Mouse (Mus musculus) CH12.LX (cell line): Measurements from ENCODE around the gene Fam118a. TPM values are rescaled to one million over a fixed set of nuclear protein-coding genes. Genes with fewer than 3 reads are reported as not detected.
A peak's percentile ranks its signal among the peaks of the same experiment; 100 is the strongest.

Experiments
- DNase-seq: peaks from one replicate; pipeline ENCODE4 v3.0.0-alpha.2; 2013; ENCODE audit errors: extremely low read depth
- H3K27ac ChIP-seq: 2 replicates; pipeline ENCODE4 v1.5.1; 2012; ENCODE audit warnings: low read depth, mild to moderate bottlenecking, control low read depth, moderate library complexity; ENCODE audit not compliant: insufficient read depth
- H3K27me3 ChIP-seq: replicated peaks from 2 replicates; pipeline ENCODE3; 2012; ENCODE audit warnings: inconsistent platforms
- H3K36me3 ChIP-seq, 2 experiments: replicated peaks in 1 of 2; 2 replicates each; pipeline versions ENCODE3 to v1.6.1; 2012; ENCODE audit warnings: inconsistent platforms in 1 of 2, low read length in 1 of 2, mild to moderate bottlenecking in 1 of 2, mixed read lengths in 1 of 2, moderate library complexity in 1 of 2; ENCODE audit not compliant: control insufficient read depth in 1 of 2, insufficient read depth in 1 of 2
- H3K4me1 ChIP-seq, 2 experiments: 2 replicates each; pipeline ENCODE4 v1.6.1; 2012; ENCODE audit warnings: inconsistent platforms in 1 of 2, moderate library complexity in 1 of 2; ENCODE audit not compliant: insufficient read depth in 2 of 2, control insufficient read depth in 1 of 2
- H3K4me2 ChIP-seq: 2 replicates; pipeline ENCODE4 v1.6.1; 2012; ENCODE audit warnings: low read depth, mild to moderate bottlenecking, control low read depth; ENCODE audit not compliant: poor library complexity, insufficient read depth, severe bottlenecking
- H3K4me3 ChIP-seq, 3 experiments: fragments of 150-350 bp in 1 of 3; sonication (generic) in 1 of 3; replicated peaks in 1 of 3; 2 replicates each; pipeline versions ENCODE3 to v1.5.1; 2011 to 2012; ENCODE audit warnings: low read depth in 2 of 3, low read length in 2 of 3, mild to moderate bottlenecking in 2 of 3, moderate library complexity in 2 of 3, control low read depth in 1 of 3, improper control_type of control experiment in 1 of 3, inconsistent platforms in 1 of 3, mixed read lengths in 1 of 3; ENCODE audit not compliant: poor library complexity in 1 of 3
- H3K79me2 ChIP-seq: replicated peaks from 2 replicates; pipeline ENCODE4 v1.6.1; 2012; ENCODE audit warnings: mild to moderate bottlenecking, moderate library complexity; ENCODE audit not compliant: control insufficient read depth, poor library complexity, insufficient read depth, severe bottlenecking; ENCODE audit errors: extremely low read depth
- H3K9ac ChIP-seq: 2 replicates; pipeline ENCODE4 v1.6.1; 2012; ENCODE audit warnings: low read depth, mild to moderate bottlenecking, control low read depth, moderate library complexity; ENCODE audit not compliant: insufficient read depth
- H3K9me3 ChIP-seq: replicated peaks from 2 replicates; pipeline ENCODE3; 2012; ENCODE audit warnings: low read length, inconsistent platforms, mixed read lengths
- BHLHE40 ChIP-seq: IDR thresholded peaks from 2 replicates; pipeline ENCODE4 v1.6.1; 2011; ENCODE audit warnings: mild to moderate bottlenecking, low read depth, low read length, improper control_type of control experiment
- CHD1 ChIP-seq: IDR thresholded peaks from 2 replicates; pipeline ENCODE4 v1.6.1; 2012; ENCODE audit warnings: low read depth, low read length, improper control_type of control experiment, inconsistent platforms
- CHD2 ChIP-seq: IDR thresholded peaks from 2 replicates; pipeline ENCODE4 v1.6.1; 2011; ENCODE audit warnings: low read length, improper control_type of control experiment
- ELF1 ChIP-seq: IDR thresholded peaks from 2 replicates; pipeline ENCODE4 v1.6.1; 2014; ENCODE audit warnings: low read depth, mild to moderate bottlenecking, inconsistent platforms, low read length, improper control_type of control experiment
- EP300 ChIP-seq: IDR thresholded peaks from 2 replicates; pipeline ENCODE4 v1.6.1; 2011; ENCODE audit warnings: low read length, improper control_type of control experiment
- GABPA ChIP-seq: IDR thresholded peaks from 2 replicates; pipeline ENCODE4 v1.6.1; 2012; ENCODE audit warnings: low read depth, low read length, improper control_type of control experiment, inconsistent platforms; ENCODE audit not compliant: insufficient replicate concordance
- HCFC1 ChIP-seq: IDR thresholded peaks from 2 replicates; pipeline ENCODE4 v1.6.1; 2012; ENCODE audit warnings: low read depth, mild to moderate bottlenecking, inconsistent platforms, low read length, improper control_type of control experiment
- IRF4 ChIP-seq: IDR thresholded peaks from 2 replicates; pipeline ENCODE4 v1.6.1; 2014; ENCODE audit warnings: low read depth, mild to moderate bottlenecking, inconsistent platforms, low read length, improper control_type of control experiment
- JUN ChIP-seq: IDR thresholded peaks from 2 replicates; pipeline ENCODE4 v1.6.1; 2011; ENCODE audit warnings: low read depth, mild to moderate bottlenecking, low read length, improper control_type of control experiment, moderate library complexity; ENCODE audit not compliant: insufficient read depth
- MAZ ChIP-seq: IDR thresholded peaks from 2 replicates; pipeline ENCODE4 v1.6.1; 2012; ENCODE audit warnings: low read depth, mild to moderate bottlenecking, inconsistent platforms, low read length, improper control_type of control experiment, moderate library complexity
- MXI1 ChIP-seq: IDR thresholded peaks from 2 replicates; pipeline ENCODE4 v1.6.1; 2011; ENCODE audit warnings: mild to moderate bottlenecking, low read depth, low read length, improper control_type of control experiment
- MYC ChIP-seq: IDR thresholded peaks from 2 replicates; pipeline ENCODE4 v1.6.1; 2011; ENCODE audit warnings: low read depth, mild to moderate bottlenecking, improper control_type of control experiment, low read length
- NELFE ChIP-seq: IDR thresholded peaks from 2 replicates; pipeline ENCODE4 v1.6.1; 2011; ENCODE audit warnings: low read depth, low read length, improper control_type of control experiment
- POLR2A ChIP-seq: IDR thresholded peaks from 2 replicates; pipeline ENCODE4 v1.6.1; 2011; ENCODE audit warnings: low read depth, mild to moderate bottlenecking, improper control_type of control experiment, low read length
- POLR2AphosphoS2 ChIP-seq: IDR thresholded peaks from 2 replicates; pipeline ENCODE4 v1.6.1; 2011; ENCODE audit warnings: low read depth, low read length, improper control_type of control experiment
- SMC3 ChIP-seq: IDR thresholded peaks from 2 replicates; pipeline ENCODE4 v1.6.1; 2011; ENCODE audit warnings: low read depth, low read length, improper control_type of control experiment
- TCF12 ChIP-seq: IDR thresholded peaks from 2 replicates; pipeline ENCODE4 v1.6.1; 2014; ENCODE audit warnings: low read depth, mild to moderate bottlenecking, inconsistent platforms, low read length, improper control_type of control experiment
- UBTF ChIP-seq: IDR thresholded peaks from 2 replicates; pipeline ENCODE4 v1.6.1; 2012; ENCODE audit warnings: low read depth, mild to moderate bottlenecking, inconsistent platforms, low read length, improper control_type of control experiment, moderate library complexity
- USF1 ChIP-seq: IDR thresholded peaks from 2 replicates; pipeline ENCODE4 v1.6.1; 2014; ENCODE audit warnings: low read depth, mild to moderate bottlenecking, inconsistent platforms, low read length, improper control_type of control experiment
- USF2 ChIP-seq: conservative IDR thresholded peaks from 2 replicates; pipeline ENCODE4 v1.6.1; 2011; ENCODE audit warnings: low read depth, low read length, improper control_type of control experiment
- dilution Hi-C: fragments of 300-500 bp; cut with MboI; formaldehyde crosslinking; loops from 2 replicates; pipeline ENCODE4 v1.14.3; 2020; ENCODE audit warnings: low sequenced_read_pairs; ENCODE audit not compliant: extremely low pct_unique_long_range_greater_than_20kb, extremely low pct_ligation_motif_present
- in situ Hi-C: fragments of 300-500 bp; cut with MboI; formaldehyde crosslinking; loops from 3 replicates; pipeline ENCODE4 v1.14.3; 2019; ENCODE audit warnings: low sequenced_read_pairs, low pct_ligation_motif_present, low pct_unique_long_range_greater_than_20kb, mixed read lengths
- polyA plus RNA-seq: library from polyadenylated mRNA; unstranded; fragments of >175 nt; gene quantifications from 2 replicates; pipeline ENCODE4 v1.2.1, GENCODE M21; 2012; ENCODE audit warnings: low read depth; ENCODE audit not compliant: insufficient read length
- total RNA-seq, 2 experiments: library from RNA; depleted of rRNA; stranded (reverse); fragments of 300-350 nt in 1 of 2; fragments of >200 nt in 1 of 2; gene quantifications; 2 replicates each; pipeline ENCODE4 v1.2.3; 2012 to 2014

The Fam118a gene
- total and polyA plus RNA-seq, 3 experiments, result 13.1 to 18.2 (median 15.0) TPM

DNA sequence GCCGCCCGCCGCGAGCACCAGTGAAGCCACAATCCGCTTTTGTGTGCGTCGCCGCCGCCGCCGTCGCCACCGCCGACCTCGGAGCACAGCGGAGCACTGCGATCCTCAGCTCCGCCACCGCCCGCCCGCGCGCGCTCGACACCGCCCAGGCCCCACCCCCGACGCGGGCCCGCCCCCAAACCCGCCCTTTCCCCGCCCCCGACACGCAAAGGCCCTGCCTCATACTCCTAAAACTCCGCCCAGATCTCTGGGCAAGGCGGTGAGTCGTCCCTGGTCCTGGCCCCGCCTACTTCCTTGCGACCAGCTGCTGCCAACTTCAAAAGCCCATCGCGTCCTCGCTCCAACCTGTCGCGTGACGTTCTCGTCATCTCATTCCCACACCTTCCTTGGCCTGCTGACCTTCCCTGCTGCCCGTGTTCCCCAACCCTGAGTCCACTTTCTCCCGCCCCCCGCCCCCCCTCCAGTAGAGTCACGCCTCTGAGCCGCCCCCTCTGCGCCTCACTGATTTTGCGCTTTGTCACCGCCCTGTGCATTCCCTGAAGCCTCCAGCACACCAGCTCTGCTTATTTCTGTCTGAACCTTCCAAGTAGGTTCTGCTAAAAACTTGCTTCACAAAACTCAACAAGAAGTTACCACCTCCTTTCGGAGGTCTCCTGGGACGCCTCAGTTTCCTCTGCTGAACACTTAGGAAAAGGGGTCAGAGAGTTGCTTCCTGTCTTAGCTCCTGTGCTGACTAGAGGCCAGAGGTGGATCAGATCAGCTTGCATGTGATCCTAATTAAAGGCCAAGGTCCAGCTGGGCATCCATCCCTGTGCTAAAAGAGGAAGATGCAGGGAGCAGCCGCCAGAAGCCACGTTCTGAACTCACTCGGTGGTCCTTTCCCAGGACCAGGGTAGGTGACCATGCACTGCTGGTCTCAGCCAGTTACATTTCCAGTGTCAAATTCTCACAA, 40.6 kb upstream of the Fam118a start, which contains the start of gene 5031439G07Rik:
5031439G07Rik (minus strand) TSS at position 678 of the 952 bp plus-strand sequence.
- Histone ChIP-seq H3K27me3 (peaks cover 2% of the 10 kb centered on the region), H3K27ac (no peak within 1 kb of the TSS), H3K4me2 (peak within 1 kb of the TSS; percentile 84), H3K9ac (peak within 1 kb of the TSS; percentile 55), H3K4me3 (peak within 1 kb of the TSS; percentile 61 to 96 (median 72))
- peak; percentile 95 for DNase-seq
- in situ Hi-C loops, result loop anchor here (5.0 kb wide), 1 partner anchor 41 kb away; no protein-coding TSS in a partner anchor
- TF ChIP-seq MXI1 (no peak), EP300 (no peak), CHD2 (no peak), NELFE (peak; percentile 26; the same call in 1 of the 2 replicates), BHLHE40 (peak; percentile 81), POLR2A (peak; percentile 64), SMC3 (no peak), UBTF (peak; percentile 17; the same call in 1 of the 2 replicates), CHD1 (no peak), TCF12 (0 out of 2 replicates have a peak, but pooled peaks have one; percentile 24), ELF1 (peak; percentile 13; the same call in 1 of the 2 replicates)
- TF ChIP-seq, all 38 proteins: peak for 6
- Histone ChIP-seq H3K36me3 (peaks cover 0 to 7% of the 10 kb centered on the region in 2 experiments), H3K79me2 (no peaks in the 10 kb centered on the region), H3K4me1 (peaks cover 13 to 38% of the 10 kb centered on the region in 2 experiments), H3K9me3 (no peaks in the 10 kb centered on the region)
- dilution Hi-C loops, result no loop called here

DNA sequence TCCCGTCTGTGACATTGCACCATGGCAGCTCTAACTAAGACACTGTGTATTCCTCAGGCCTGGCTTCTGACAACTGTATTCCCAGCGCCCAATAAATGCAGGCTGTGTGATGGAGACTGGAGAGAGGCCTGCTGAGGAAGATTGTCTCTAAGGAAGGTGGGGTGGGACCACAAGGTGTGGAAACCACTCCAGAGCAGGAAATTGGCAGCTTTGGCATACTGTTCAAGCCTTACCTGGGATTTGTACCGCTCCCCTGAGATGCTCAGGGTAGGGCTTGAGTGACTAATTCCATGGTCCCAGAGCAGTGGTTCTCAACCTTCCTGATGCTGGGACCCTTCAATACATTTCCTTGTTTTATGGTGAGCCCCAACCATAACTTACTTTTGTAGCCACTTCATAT, 39.6 kb upstream of the Fam118a start:
- Histone ChIP-seq H3K27me3 (peaks cover 2% of the 10 kb centered on the region), H3K36me3 (peaks cover 0 to 7% of the 10 kb centered on the region in 2 experiments), H3K4me3 (no peak overlapping the region), H3K9ac (no peak overlapping the region), H3K9me3 (no peaks in the 10 kb centered on the region), H3K4me1 (peaks cover 10 to 38% of the 10 kb centered on the region in 2 experiments), H3K79me2 (no peaks in the 10 kb centered on the region), H3K4me2 (no peak overlapping the region), H3K27ac (no peak overlapping the region)
- no peak for DNase-seq
- dilution Hi-C loops, result no loop called here
- no peak for TF ChIP-seq MXI1
- no peak for TF ChIP-seq POLR2AphosphoS2
- no peak for TF ChIP-seq USF2
- no peak for TF ChIP-seq USF1
- TF ChIP-seq MYC, result no peak
- TF ChIP-seq GABPA, result no peak
- TF ChIP-seq MAZ, result no peak
- TF ChIP-seq TCF12, result no peak
- TF ChIP-seq NELFE, result no peak
- no peak for TF ChIP-seq IRF4
- TF ChIP-seq JUN, result no peak
- no peak for TF ChIP-seq HCFC1
- no peak for TF ChIP-seq ELF1
- in situ Hi-C loops, result loop anchor here (5.0 kb wide), 1 partner anchor 42 kb away; no protein-coding TSS in a partner anchor
